Mouse (Mus musculus) midbrain, embryonic 11.5 days (tissue): ENCODE data around the gene Gm49358. TPM values are rescaled to one million over a fixed set of nuclear protein-coding genes. Genes with fewer than 3 reads are reported as not detected.
A peak's percentile ranks its signal among the peaks of the same experiment; 100 is the strongest.

Experiments used
- ATAC-seq: fragments of 200-750 bp; cut with Nextera tagmentation; 2 replicates; pipeline ENCODE4 v1.8.0; 2017; ENCODE audit warnings: moderate TSS enrichment, moderate library complexity; ENCODE audit not compliant: low FRiP score
- DNase-seq: peaks from one replicate; pipeline ENCODE4 v3.0.0; 2015; ENCODE audit warnings: low spot score; ENCODE audit errors: missing footprints
- H3K27ac ChIP-seq: fragments of 300-500 bp; sonication (generic); 2 replicates; pipeline ENCODE4 v1.5.1; 2014; ENCODE audit warnings: low read depth, low read length
- H3K27me3 ChIP-seq: fragments of 300-500 bp; sonication (generic); 2 replicates; pipeline ENCODE4 v1.6.1; 2014; ENCODE audit warnings: mild to moderate bottlenecking, low read length, moderate library complexity, mixed read lengths; ENCODE audit not compliant: control insufficient read depth, insufficient read depth
- H3K36me3 ChIP-seq: fragments of 300-500 bp; sonication (generic); 2 replicates; pipeline ENCODE4 v1.6.1; 2014; ENCODE audit warnings: mild to moderate bottlenecking, low read length, moderate library complexity, mixed read lengths; ENCODE audit not compliant: control insufficient read depth, insufficient read depth
- H3K4me1 ChIP-seq: fragments of 300-500 bp; sonication (generic); 2 replicates; pipeline ENCODE4 v1.6.1; 2014; ENCODE audit warnings: low read length; ENCODE audit not compliant: control insufficient read depth, insufficient read depth
- H3K4me2 ChIP-seq: fragments of 300-500 bp; sonication (generic); 2 replicates; pipeline ENCODE4 v1.6.1; 2014; ENCODE audit warnings: mild to moderate bottlenecking, moderate library complexity
- H3K4me3 ChIP-seq: fragments of 300-500 bp; sonication (generic); 2 replicates; pipeline ENCODE4 v1.5.1; 2014; ENCODE audit warnings: low read depth, low read length
- H3K9ac ChIP-seq: fragments of 300-500 bp; sonication (generic); 2 replicates; pipeline ENCODE4 v1.6.1; 2014; ENCODE audit warnings: low read length
- H3K9me3 ChIP-seq: fragments of 300-500 bp; sonication (generic); 2 replicates; pipeline ENCODE4 v1.6.1; 2016; ENCODE audit warnings: low read length; ENCODE audit not compliant: control insufficient read depth
- WGBS: fragments of 180-500 bp; shearing (Covaris S2); extraction: QIAGEN DNeasy Blood & Tissue Kit; methylation state at CpG from one replicate; pipeline ENCODE4 v1.1.7; 2014; 5-methylcytosine and 5-hydroxymethylcytosine counted together
- polyA plus RNA-seq: library from polyadenylated mRNA; unstranded; fragments of >200 nt; fragmentation: Nextera tagmentation; extraction: Ambion mirVana; gene quantifications from 2 replicates; pipeline ENCODE4 v1.2.1, GENCODE M21; 2014

Gm49358 gene
- polyA plus RNA-seq: 0.37 TPM in 1 of 2 replicates, not detected in the other

DNA sequence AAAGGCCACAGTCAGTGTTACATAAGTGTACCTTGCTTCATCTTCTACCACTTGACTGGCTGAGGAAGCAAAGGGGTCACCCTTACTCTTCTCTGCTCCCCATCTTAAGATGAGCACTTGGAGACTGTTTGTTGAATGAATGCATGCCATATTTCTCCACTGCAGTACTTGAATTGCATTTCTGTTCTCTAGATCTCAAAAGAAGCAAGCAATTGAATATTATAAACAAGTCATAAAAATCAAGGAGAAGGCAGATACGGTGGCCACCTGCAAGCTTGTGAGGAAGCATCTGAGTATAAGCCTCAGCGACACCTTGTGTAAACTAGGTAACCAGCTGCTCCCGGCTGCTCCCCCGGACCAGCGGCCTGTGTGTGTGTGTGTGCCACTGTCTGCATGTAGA lies at the start of gene Gm49358:
Gm49358 (plus strand) TSS at position 301 of the 400 bp plus-strand sequence.
- Histone ChIP-seq H3K4me3 (no peak within 1 kb of the TSS), H3K27me3 (no peaks in the 10 kb centered on the region), H3K36me3 (no peaks in the 10 kb centered on the region), H3K4me1 (no peaks in the 10 kb centered on the region), H3K9me3 (no peaks in the 10 kb centered on the region), H3K27ac (no peak within 1 kb of the TSS), H3K4me2 (no peak within 1 kb of the TSS), H3K9ac (no peak within 1 kb of the TSS)
- DNase-seq (no peak), ATAC-seq (no peak)
- WGBS: 92% methylated on average over 5 of the region's 5 CpGs

DNA sequence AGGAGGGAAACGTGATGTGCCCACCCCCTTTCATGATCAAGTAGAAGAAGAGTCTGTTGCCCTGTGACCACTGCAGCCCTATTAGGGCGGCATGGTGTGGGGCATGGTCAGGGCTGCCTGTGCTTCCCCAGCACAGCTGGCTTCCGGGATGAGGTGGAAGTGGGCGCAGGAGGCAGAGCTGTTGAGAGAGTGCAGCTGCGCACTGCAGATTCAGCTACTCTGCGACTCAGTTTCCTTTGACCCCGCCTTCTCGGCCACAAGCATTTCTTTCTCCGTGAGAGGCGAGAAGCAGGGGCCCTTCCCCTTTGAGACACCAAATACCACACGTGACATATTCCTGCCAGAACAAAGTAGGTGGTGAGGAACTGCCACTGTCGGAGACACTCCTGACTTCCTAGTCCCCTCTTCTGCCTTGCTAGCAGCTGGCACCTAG lies 36.2 kb upstream of the Gm49358 start:
- Histone ChIP-seq H3K36me3 (no peaks in the 10 kb centered on the region), H3K4me3 (peak overlapping the region; percentile 11; the same call in 1 of the 2 replicates), H3K9ac (peak overlapping the region; percentile 51; the same call in 1 of the 2 replicates), H3K27ac (no peak overlapping the region), H3K4me2 (peak overlapping the region; percentile 44), H3K4me1 (no peaks in the 10 kb centered on the region; the same call in 1 of the 2 replicates), H3K27me3 (no peaks in the 10 kb centered on the region), H3K9me3 (no peaks in the 10 kb centered on the region)
- 9% methylated on average over 12 of the region's 12 CpGs for WGBS
- ATAC-seq: peak; percentile 80
- peak; percentile 90 for DNase-seq

DNA sequence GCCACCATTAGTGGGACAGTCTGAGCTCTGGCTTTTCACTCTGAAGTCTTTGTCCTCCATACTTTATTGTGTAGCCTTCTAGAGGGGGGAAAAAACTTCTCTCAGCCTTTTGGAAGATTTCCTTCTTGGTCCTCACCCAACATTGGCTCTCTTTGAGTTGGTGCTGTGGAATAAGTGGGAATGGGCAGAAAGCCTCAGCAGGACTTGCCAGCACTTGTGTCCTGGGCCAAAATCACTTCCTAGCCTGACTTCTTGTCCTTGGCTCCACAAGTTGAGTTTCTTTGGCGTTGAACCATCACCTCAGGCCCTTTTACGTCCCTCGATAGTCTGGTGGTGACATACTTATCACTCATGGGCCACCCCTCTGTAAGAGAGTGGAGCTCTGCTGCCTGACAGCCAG lies 35.6 kb upstream of the Gm49358 start:
- Histone ChIP-seq H3K36me3 (no peaks in the 10 kb centered on the region), H3K9me3 (no peaks in the 10 kb centered on the region), H3K4me3 (no peak overlapping the region), H3K27ac (no peak overlapping the region), H3K4me1 (no peaks in the 10 kb centered on the region; the same call in 1 of the 2 replicates), H3K9ac (no peak overlapping the region), H3K4me2 (no peak overlapping the region), H3K27me3 (no peaks in the 10 kb centered on the region)
- peak; percentile 86 for DNase-seq
- WGBS: 89% methylated on average over 3 of the region's 3 CpGs
- ATAC-seq: no peak

DNA sequence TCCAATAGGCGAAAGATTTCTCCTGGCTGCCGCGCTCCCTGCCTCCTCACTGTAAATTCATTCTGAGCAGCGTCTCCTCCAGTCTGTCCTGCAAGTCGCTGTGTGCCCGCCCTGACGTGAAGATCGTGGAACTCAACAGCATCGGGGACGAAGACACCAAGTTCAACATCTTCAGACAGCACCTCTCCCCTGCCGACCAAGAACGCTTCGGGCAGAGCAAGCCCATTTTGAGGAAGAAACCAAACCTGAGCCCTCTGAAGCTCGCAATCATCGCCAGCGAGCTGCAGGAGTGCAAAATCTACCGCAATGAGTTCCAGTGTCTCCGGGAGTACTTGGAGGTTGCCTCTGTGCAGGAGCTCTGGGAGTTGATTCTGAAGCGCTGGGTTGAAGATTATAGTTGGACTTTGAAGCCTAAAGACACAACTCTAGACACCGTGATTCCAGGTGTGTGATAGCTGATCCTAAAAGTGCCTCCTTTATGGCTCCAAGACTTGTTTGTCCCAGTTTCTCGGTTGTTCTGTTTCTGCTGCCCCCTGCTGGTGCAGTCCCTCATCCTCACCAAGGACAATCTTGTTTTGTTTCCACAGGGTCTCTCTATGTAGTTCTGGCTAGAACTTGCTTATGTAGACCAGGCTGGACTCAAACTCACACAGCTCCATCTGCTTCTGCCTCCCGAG lies 32.8 kb upstream of the Gm49358 start:
- no peaks in the 10 kb centered on the region for H3K9me3 ChIP-seq
- H3K4me2 ChIP-seq: peak overlapping the region; percentile 48
- H3K36me3 ChIP-seq: no peaks in the 10 kb centered on the region
- DNase-seq: peak; percentile 97
- no peaks in the 10 kb centered on the region; the same call in 1 of the 2 replicates for H3K4me1 ChIP-seq
- no peaks in the 10 kb centered on the region for H3K27me3 ChIP-seq
- no peak overlapping the region for H3K27ac ChIP-seq
- peak overlapping the region; percentile 26 for H3K4me3 ChIP-seq
- peak; percentile 55; the same call in 1 of the 2 replicates for ATAC-seq
- WGBS: 15% methylated on average over 22 of the region's 22 CpGs
- H3K9ac ChIP-seq: peak overlapping the region; percentile 55

DNA sequence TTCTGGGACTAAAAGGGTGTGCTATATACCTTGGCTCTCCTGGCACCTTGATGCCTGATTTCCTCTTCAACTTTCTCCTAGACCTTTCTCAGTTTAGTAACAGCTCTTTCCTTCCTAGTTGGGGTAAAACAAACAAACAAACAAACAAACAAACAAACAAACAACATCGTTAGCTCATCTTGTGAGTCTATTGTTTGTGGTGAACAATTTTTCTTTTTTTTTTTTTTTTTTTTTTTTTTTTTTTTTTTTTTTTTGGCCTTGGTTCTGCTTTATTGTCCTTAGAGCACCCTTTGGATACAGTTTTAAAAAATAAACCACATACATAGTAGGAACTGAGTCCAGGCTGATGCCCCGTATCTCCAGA lies 32.3 kb upstream of the Gm49358 start:
- no peak for DNase-seq
- no peak overlapping the region for H3K4me2 ChIP-seq
- H3K4me1 ChIP-seq: no peaks in the 10 kb centered on the region; the same call in 1 of the 2 replicates
- no peaks in the 10 kb centered on the region for H3K27me3 ChIP-seq
- 61% methylated on average over 2 of the region's 2 CpGs for WGBS
- H3K4me3 ChIP-seq: no peak overlapping the region
- no peak overlapping the region for H3K9ac ChIP-seq
- no peaks in the 10 kb centered on the region for H3K9me3 ChIP-seq
- H3K36me3 ChIP-seq: no peaks in the 10 kb centered on the region
- no peak overlapping the region for H3K27ac ChIP-seq
- no peak for ATAC-seq

DNA sequence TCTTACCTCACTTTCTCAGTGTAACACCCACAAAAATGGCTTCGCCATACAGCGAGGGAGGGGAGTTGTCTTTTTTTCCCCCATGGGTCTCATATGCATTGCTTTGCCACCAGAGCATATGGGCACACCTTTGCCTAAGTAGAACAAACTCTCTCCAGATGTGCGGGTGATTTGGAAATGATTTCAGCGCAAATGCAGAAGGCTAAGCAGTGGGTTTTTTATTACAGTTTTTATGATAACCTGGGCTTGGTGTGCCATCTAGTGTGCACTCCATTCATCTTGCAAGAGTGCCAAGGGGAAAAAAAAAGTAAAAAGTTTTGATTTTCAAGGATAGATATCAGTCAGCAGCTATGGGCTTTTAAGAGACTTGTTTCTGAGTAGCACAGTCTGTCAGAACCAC lies 28.7 kb upstream of the Gm49358 start:
- Histone ChIP-seq H3K4me2 (no peak overlapping the region), H3K9me3 (no peaks in the 10 kb centered on the region), H3K27ac (no peak overlapping the region), H3K36me3 (no peaks in the 10 kb centered on the region), H3K27me3 (no peaks in the 10 kb centered on the region), H3K9ac (no peak overlapping the region), H3K4me1 (no peaks in the 10 kb centered on the region), H3K4me3 (no peak overlapping the region)
- DNase-seq (no peak), ATAC-seq (no peak)
- 90% methylated on average over 4 of the region's 4 CpGs for WGBS

DNA sequence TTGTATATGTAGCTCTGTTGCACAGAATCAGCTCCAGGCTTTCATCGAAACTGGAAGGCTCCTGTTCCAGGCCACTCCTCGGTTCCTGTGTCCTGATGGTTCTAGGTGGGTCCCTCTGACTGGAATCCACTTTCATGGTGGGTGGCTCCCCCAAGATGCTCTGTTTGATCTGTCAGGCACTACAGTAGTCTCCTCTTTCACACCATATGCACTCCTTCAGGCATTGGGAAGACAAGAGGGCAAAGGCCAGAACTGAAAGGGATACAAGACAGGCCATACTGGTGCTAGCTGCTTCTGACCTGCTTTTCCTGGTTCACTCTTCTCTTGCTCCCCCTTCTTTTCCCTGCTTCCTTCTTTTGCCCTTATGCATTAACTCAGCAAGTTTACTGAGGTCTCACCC lies 20.9 kb upstream of the Gm49358 start:
- Histone ChIP-seq H3K9ac (no peak overlapping the region), H3K4me3 (no peak overlapping the region), H3K27ac (no peak overlapping the region), H3K4me1 (no peaks in the 10 kb centered on the region), H3K27me3 (no peaks in the 10 kb centered on the region), H3K36me3 (no peaks in the 10 kb centered on the region), H3K4me2 (no peak overlapping the region), H3K9me3 (no peaks in the 10 kb centered on the region)
- no peak for ATAC-seq
- 83% methylated on average over 2 of the region's 2 CpGs for WGBS
- no peak for DNase-seq

DNA sequence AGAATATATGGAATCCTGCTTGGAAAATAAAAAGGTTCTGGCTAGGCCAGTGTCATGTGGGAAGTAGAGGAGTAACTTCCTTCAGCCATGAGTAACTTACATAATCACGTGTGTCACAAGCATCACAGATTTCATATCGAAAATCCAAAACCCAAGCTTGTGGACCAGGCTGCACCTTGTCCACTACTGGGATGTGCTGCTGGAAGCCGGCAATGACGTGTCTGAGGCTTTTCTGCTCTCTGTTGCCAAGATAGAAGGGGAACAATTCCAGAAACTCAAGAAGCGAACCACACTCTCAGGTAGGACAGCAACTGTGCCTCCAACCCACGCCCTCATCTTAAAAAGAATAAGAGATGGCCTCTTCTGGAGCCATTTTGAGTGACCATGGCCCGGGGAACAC lies 19.5 kb upstream of the Gm49358 start:
- no peaks in the 10 kb centered on the region for H3K4me1 ChIP-seq
- no peak overlapping the region for H3K9ac ChIP-seq
- no peak for ATAC-seq
- no peaks in the 10 kb centered on the region for H3K27me3 ChIP-seq
- H3K9me3 ChIP-seq: no peaks in the 10 kb centered on the region
- no peak for DNase-seq
- no peaks in the 10 kb centered on the region for H3K36me3 ChIP-seq
- WGBS: 85% methylated on average over 7 of the region's 7 CpGs
- H3K4me2 ChIP-seq: no peak overlapping the region
- H3K4me3 ChIP-seq: no peak overlapping the region
- H3K27ac ChIP-seq: no peak overlapping the region

DNA sequence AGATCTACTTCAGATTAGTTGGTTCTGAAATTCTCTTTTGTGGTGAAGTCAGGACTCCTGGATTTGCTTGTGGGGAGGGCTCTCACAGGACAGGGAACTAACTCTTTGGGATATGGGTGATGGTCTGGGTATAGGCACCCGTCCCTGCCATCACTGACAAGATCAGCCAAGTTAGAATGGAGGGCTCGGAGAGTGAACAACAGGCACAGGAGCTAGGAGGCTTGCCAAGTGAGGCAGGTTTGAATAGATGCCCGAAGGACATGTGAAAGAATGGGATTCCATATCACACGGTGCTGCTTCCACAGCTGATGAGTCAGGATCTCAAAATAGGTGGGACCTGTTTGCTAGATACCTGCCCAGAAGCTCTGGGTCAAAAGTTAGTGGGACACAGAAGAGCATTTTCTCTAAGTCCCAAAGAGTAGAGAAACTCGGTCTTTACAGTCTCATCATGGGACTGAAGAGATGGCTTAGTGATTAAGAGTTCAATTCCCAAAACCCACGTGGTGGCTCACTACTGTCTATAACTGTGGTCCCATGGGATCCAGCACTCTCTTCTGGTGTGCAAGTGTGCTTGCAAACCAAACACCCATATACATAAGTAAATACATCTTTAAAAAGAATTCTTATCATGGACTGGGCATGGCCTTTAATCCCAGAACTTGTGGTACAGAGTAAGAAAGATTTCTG lies 7.8 kb upstream of the Gm49358 start:
- ATAC-seq: no peak
- H3K27ac ChIP-seq: no peak overlapping the region
- no peaks in the 10 kb centered on the region for H3K27me3 ChIP-seq
- no peaks in the 10 kb centered on the region for H3K9me3 ChIP-seq
- WGBS: 79% methylated on average over 6 of the region's 6 CpGs
- DNase-seq: no peak
- H3K4me2 ChIP-seq: no peak overlapping the region
- no peak overlapping the region for H3K9ac ChIP-seq
- H3K36me3 ChIP-seq: no peaks in the 10 kb centered on the region
- H3K4me3 ChIP-seq: no peak overlapping the region
- no peaks in the 10 kb centered on the region for H3K4me1 ChIP-seq
